In the genomic region with DNA sequence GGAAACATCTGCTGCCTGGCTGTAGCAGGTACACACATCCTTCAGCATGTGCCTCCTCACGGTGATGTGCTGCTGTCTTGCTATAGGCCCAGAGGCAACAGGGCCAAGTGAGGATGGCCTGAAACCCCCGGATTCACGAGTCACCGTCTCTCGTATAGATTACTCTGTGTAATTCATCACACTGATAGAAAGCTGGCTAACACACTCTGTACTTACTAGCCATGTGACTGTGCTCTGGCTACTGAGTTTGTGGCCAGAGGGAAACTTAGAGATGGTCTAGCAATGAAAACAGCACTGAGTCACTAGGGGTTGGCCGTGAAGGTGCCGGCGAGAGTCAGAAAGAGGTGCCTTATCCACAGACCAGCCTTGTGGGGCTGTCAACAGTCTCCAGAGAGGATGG, we compare ENCODE assay signal across 23 mouse cellular contexts.
"Had no signal": no experiment of that assay in that cellular context is flagged by ENCODE, and none has a peak within 500 bp of the region (broad histone marks: within the 10 kb centered on the region; RNA-seq: fewer than 3 reads in every experiment).

No protein-coding gene starts in this region.

- H3K9ac ChIP-seq: heart, embryonic 13.5 days; heart, embryonic 15.5 days; hindbrain, embryonic 13.5 days; hindbrain, embryonic 15.5 days; limb, embryonic 12.5 days had no signal

- H3K4me2 ChIP-seq: heart, embryonic 11.5 days; heart, embryonic 13.5 days; heart, embryonic 15.5 days; hindbrain, embryonic 13.5 days; hindbrain, embryonic 15.5 days; limb, embryonic 12.5 days had no signal

- ATAC-seq: hindbrain, postnatal 0 days; intestine, postnatal 0 days had no signal

- H3K4me3 ChIP-seq: heart, adult 2 months; heart, embryonic 13.5 days; heart, embryonic 15.5 days; hindbrain, embryonic 13.5 days; hindbrain, embryonic 15.5 days; layer of hippocampus, adult 2 months; left cerebral cortex, adult 2 months; limb, embryonic 10.5 days; limb, embryonic 12.5 days had no signal

- H3K36me3 ChIP-seq: hindbrain, embryonic 15.5 days had no signal

- H3K27me3 ChIP-seq: heart, embryonic 13.5 days; heart, embryonic 15.5 days; hindbrain, embryonic 13.5 days; hindbrain, embryonic 15.5 days; limb, embryonic 12.5 days had no signal

- H3K27ac ChIP-seq: heart, adult 2 months; heart, embryonic 13.5 days; heart, embryonic 15.5 days; hindbrain, embryonic 13.5 days; hindbrain, embryonic 15.5 days; hindbrain, postnatal 0 days; left cerebral cortex, adult 2 months; limb, embryonic 10.5 days; limb, embryonic 12.5 days had no signal

- H3K9me3 ChIP-seq: heart, embryonic 13.5 days; heart, embryonic 15.5 days; hindbrain, embryonic 13.5 days; hindbrain, embryonic 15.5 days; limb, embryonic 10.5 days; limb, embryonic 12.5 days had no signal

- DNase-seq: gastrocnemius, postnatal 14 days; gastrocnemius, postnatal 36 days; heart, adult 11 months; heart, adult 2 months; heart, postnatal 14 days; heart, postnatal 36 days; kidney, adult 18-20 months; kidney, adult 8-10 months; kidney, postnatal 10 days; kidney, postnatal 25 days; kidney, postnatal 4 days; liver had no signal
